Mouse (Mus musculus) limb, embryonic 13.5 days (tissue): Measurements from ENCODE around the gene Mageh1. TPM values are rescaled to one million over a fixed set of nuclear protein-coding genes. Genes with fewer than 3 reads are reported as not detected.

ENCODE experiments used
- polyA plus RNA-seq: library from polyadenylated mRNA; unstranded; fragments of >200 nt; fragmentation: Nextera tagmentation; extraction: Ambion mirVana; gene quantifications from 2 replicates; pipeline ENCODE4 v1.2.1, GENCODE M21; 2015

Gene Mageh1
- polyA plus RNA-seq, 1 experiment from 2014 or later: 81.0 TPM

Other genes with a start within 250 kb of the Mageh1 start
- gene Usp51, start 31.1 kb downstream of the Mageh1 start, polyA plus RNA-seq: 1.9 and 2.2 TPM in 2 replicates
- not detected in 2 replicates for gene Foxr2, start 81.2 kb upstream of the Mageh1 start, polyA plus RNA-seq
- 2.8 and 3.0 TPM in 2 replicates for gene Rragb, start 102.4 kb upstream of the Mageh1 start, polyA plus RNA-seq
- gene Klf8, start 199.9 kb upstream of the Mageh1 start, polyA plus RNA-seq: 1.5 and 1.7 TPM in 2 replicates